In the genomic region with DNA sequence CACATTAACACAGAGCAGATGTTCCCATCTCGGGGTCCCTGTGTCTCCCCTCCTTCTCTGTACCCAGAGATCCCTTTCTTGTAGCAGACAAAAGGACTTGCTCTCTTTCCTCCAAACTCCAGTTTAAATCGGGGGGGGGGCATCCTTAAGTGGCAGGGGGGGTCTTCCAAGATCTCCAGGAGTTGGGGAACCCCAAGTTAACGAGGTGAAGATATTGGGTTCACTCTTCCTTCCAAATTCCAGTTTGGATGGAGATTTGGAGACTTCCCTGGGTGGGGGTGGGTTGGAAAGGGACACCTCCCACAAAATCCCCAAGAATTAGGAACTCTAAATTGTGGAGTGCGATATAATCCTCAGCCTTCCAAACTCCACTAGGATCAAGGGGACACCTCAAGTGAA, we compare ENCODE assay signal across 8 mouse cellular contexts. TPM values are rescaled to one million over a fixed set of nuclear protein-coding genes. Genes with fewer than 3 reads are reported as not detected.
DNase-seq lines count a peak whose midpoint lies in the region; ATAC-seq and TF ChIP-seq lines count a peak whose summit lies in the region.
"Had no signal": no experiment of that assay in that cellular context is flagged by ENCODE, and none has a peak within 500 bp of the region (broad histone marks: within the 10 kb centered on the region; RNA-seq: fewer than 3 reads in every experiment).

No protein-coding gene starts in this region.

- no peak for DNase-seq in lung, postnatal 0 days (ENCODE audit: low spot score)
- DNase-seq in lung, adult 18-20 months, result no peak
- DNase-seq in limb, embryonic 14.5 days (ENCODE audit: low spot score), result no peak
- DNase-seq in thymus, postnatal 25 days, result no peak
- DNase-seq in spleen, postnatal 4 days (ENCODE audit: low spot score in 2 of 2), result no peak
- DNase-seq: layer of hippocampus, adult 9-11 months had no signal

- H3K4me3 ChIP-seq in lung, postnatal 0 days (ENCODE audit: low read depth, low read length), result peak overlapping the region; percentile 98
- H3K4me3 ChIP-seq in forebrain, embryonic 12.5 days (replicated peaks), result peak overlapping the region; percentile 99
- peak overlapping the region; percentile 94 for H3K4me3 ChIP-seq in limb, embryonic 14.5 days (replicated peaks; ENCODE audit: low read length)
- peak overlapping the region; percentile 98 for H3K4me3 ChIP-seq in stomach, embryonic 15.5 days (replicated peaks)

- H3K4me1 ChIP-seq in lung, postnatal 0 days (ENCODE audit: insufficient read depth, low read depth, low read length), result peaks cover 10% of the 10 kb centered on the region; the same call in 1 of the 2 replicates
- H3K4me1 ChIP-seq in forebrain, embryonic 12.5 days, result peaks cover 31% of the 10 kb centered on the region
- peaks cover 8% of the 10 kb centered on the region for H3K4me1 ChIP-seq in limb, embryonic 14.5 days (ENCODE audit: control insufficient read depth, insufficient read depth, low read length)
- H3K4me1 ChIP-seq in stomach, embryonic 15.5 days, result peaks cover 33% of the 10 kb centered on the region

- no peak for ATAC-seq in lung, postnatal 0 days
- ATAC-seq in forebrain, embryonic 12.5 days (ENCODE audit: low FRiP score), result no peak
- ATAC-seq in limb, embryonic 14.5 days (ENCODE audit: low FRiP score, low read depth), result no peak
- ATAC-seq in stomach, embryonic 15.5 days (ENCODE audit: insufficient read depth, low FRiP score, low read depth), result no peak

- H3K27me3 ChIP-seq in lung, postnatal 0 days (replicated peaks; ENCODE audit: insufficient read depth, low read length), result no peaks in the 10 kb centered on the region
- H3K27me3 ChIP-seq in forebrain, embryonic 12.5 days, result no peaks in the 10 kb centered on the region; the same call in 1 of the 2 replicates
- no peaks in the 10 kb centered on the region for H3K27me3 ChIP-seq in limb, embryonic 14.5 days (ENCODE audit: control insufficient read depth, insufficient read depth, low read length)
- no peaks in the 10 kb centered on the region for H3K27me3 ChIP-seq in stomach, embryonic 15.5 days (replicated peaks)

- TF ChIP-seq CTCF in lung, postnatal 0 days (IDR thresholded peaks at IDR 0.05), result no peak

- 2% methylated on average over 4 of the region's 4 CpGs for WGBS in lung, postnatal 0 days
- 1% methylated on average over 4 of the region's 4 CpGs for WGBS in forebrain, embryonic 12.5 days
- 0% methylated on average over 4 of the region's 4 CpGs for WGBS in limb, embryonic 14.5 days
- 5% methylated on average over 4 of the region's 4 CpGs for WGBS in stomach, embryonic 15.5 days

- no peak for TF ChIP-seq EP300 in lung, postnatal 0 days (IDR thresholded peaks at IDR 0.05)

- H3K27ac ChIP-seq in lung, postnatal 0 days (ENCODE audit: low read length), result no peak overlapping the region
- H3K27ac ChIP-seq in forebrain, embryonic 12.5 days, result peak overlapping the region; percentile 96
- H3K27ac ChIP-seq in limb, embryonic 14.5 days (replicated peaks; ENCODE audit: low read depth, low read length), result peak overlapping the region; percentile 85
- peak overlapping the region; percentile 93 for H3K27ac ChIP-seq in stomach, embryonic 15.5 days

- H3K9ac ChIP-seq in lung, postnatal 0 days (replicated peaks; ENCODE audit: low read depth), result peak overlapping the region; percentile 77
- peak overlapping the region; percentile 99 for H3K9ac ChIP-seq in forebrain, embryonic 12.5 days
- H3K9ac ChIP-seq in limb, embryonic 14.5 days (ENCODE audit: low read depth, low read length, severe bottlenecking), result peak overlapping the region; percentile 98
- peak overlapping the region; percentile 99 for H3K9ac ChIP-seq in stomach, embryonic 15.5 days

- H3K4me2 ChIP-seq in lung, postnatal 0 days (replicated peaks; ENCODE audit: low read depth, low read length), result peak overlapping the region; percentile 86
- peak overlapping the region; percentile 88 for H3K4me2 ChIP-seq in forebrain, embryonic 12.5 days
- peak overlapping the region; percentile 88 for H3K4me2 ChIP-seq in limb, embryonic 14.5 days (replicated peaks; ENCODE audit: low read depth, low read length, severe bottlenecking)
- H3K4me2 ChIP-seq in stomach, embryonic 15.5 days, result peak overlapping the region; percentile 83

- H3K36me3 ChIP-seq in lung, postnatal 0 days (ENCODE audit: insufficient read depth, low read length), result peaks cover 13% of the 10 kb centered on the region
- H3K36me3 ChIP-seq in forebrain, embryonic 12.5 days (replicated peaks), result peaks cover 36% of the 10 kb centered on the region
- H3K36me3 ChIP-seq in limb, embryonic 14.5 days (ENCODE audit: control insufficient read depth, insufficient read depth, low read length), result peaks cover 40% of the 10 kb centered on the region
- peaks cover 23% of the 10 kb centered on the region for H3K36me3 ChIP-seq in stomach, embryonic 15.5 days

- no peaks in the 10 kb centered on the region for H3K9me3 ChIP-seq in lung, postnatal 0 days (ENCODE audit: low read length)
- H3K9me3 ChIP-seq in forebrain, embryonic 12.5 days, result no peaks in the 10 kb centered on the region
- no peaks in the 10 kb centered on the region for H3K9me3 ChIP-seq in limb, embryonic 14.5 days (ENCODE audit: control insufficient read depth, low read length)
- H3K9me3 ChIP-seq in stomach, embryonic 15.5 days, result no peaks in the 10 kb centered on the region

- no peak for TF ChIP-seq POLR2A in limb, embryonic 14.5 days (IDR thresholded peaks at IDR 0.05; ENCODE audit: borderline replicate concordance, extremely low read depth, insufficient read depth, insufficient read length)

RNA-seq across cellular contexts. Expression of gene Tcf3, which starts 1.1 kb away (rescaled TPM):
- polyA plus RNA-seq in lung, postnatal 0 days (2015; fragmentation: Nextera tagmentation; extraction: Ambion mirVana), result 34.7 and 36.2 TPM in 2 replicates
- polyA plus RNA-seq in forebrain, embryonic 12.5 days (2016; fragmentation: Nextera tagmentation; extraction: Ambion mirVana), result 203 and 205 TPM in 2 replicates
- polyA plus RNA-seq in limb, embryonic 14.5 days (2012; rRNA removed), result 191 and 260 TPM in 2 replicates
- 129 and 147 TPM in 2 replicates for polyA plus RNA-seq in limb, embryonic 14.5 days (2014; fragmentation: Nextera tagmentation; extraction: Ambion mirVana)
- polyA plus RNA-seq in stomach, embryonic 15.5 days (2015; fragmentation: Nextera tagmentation; extraction: Ambion mirVana), result 88.9 and 100 TPM in 2 replicates

RNA-seq across cellular contexts. Expression of gene Uqcr11, which starts 25.8 kb away (rescaled TPM):
- polyA plus RNA-seq in lung, postnatal 0 days (2015; fragmentation: Nextera tagmentation; extraction: Ambion mirVana), result 511 and 651 TPM in 2 replicates
- polyA plus RNA-seq in forebrain, embryonic 12.5 days (2016; fragmentation: Nextera tagmentation; extraction: Ambion mirVana), result 371 and 400 TPM in 2 replicates
- 572 and 718 TPM in 2 replicates for polyA plus RNA-seq in limb, embryonic 14.5 days (2012; rRNA removed)
- polyA plus RNA-seq in limb, embryonic 14.5 days (2014; fragmentation: Nextera tagmentation; extraction: Ambion mirVana), result 617 and 707 TPM in 2 replicates
- 724 and 753 TPM in 2 replicates for polyA plus RNA-seq in stomach, embryonic 15.5 days (2015; fragmentation: Nextera tagmentation; extraction: Ambion mirVana)

RNA-seq across cellular contexts. Expression of gene Mbd3, which starts 33.0 kb away (rescaled TPM):
- polyA plus RNA-seq in lung, postnatal 0 days (2015; fragmentation: Nextera tagmentation; extraction: Ambion mirVana), result 90.6 and 90.7 TPM in 2 replicates
- 312 and 327 TPM in 2 replicates for polyA plus RNA-seq in forebrain, embryonic 12.5 days (2016; fragmentation: Nextera tagmentation; extraction: Ambion mirVana)
- 267 and 270 TPM in 2 replicates for polyA plus RNA-seq in limb, embryonic 14.5 days (2012; rRNA removed)
- 196 and 214 TPM in 2 replicates for polyA plus RNA-seq in limb, embryonic 14.5 days (2014; fragmentation: Nextera tagmentation; extraction: Ambion mirVana)
- polyA plus RNA-seq in stomach, embryonic 15.5 days (2015; fragmentation: Nextera tagmentation; extraction: Ambion mirVana), result 204 and 216 TPM in 2 replicates

RNA-seq across cellular contexts. Expression of gene Mex3d, which starts 44.9 kb away (rescaled TPM):
- 6.0 and 6.3 TPM in 2 replicates for polyA plus RNA-seq in lung, postnatal 0 days (2015; fragmentation: Nextera tagmentation; extraction: Ambion mirVana)
- 17.3 and 21.3 TPM in 2 replicates for polyA plus RNA-seq in forebrain, embryonic 12.5 days (2016; fragmentation: Nextera tagmentation; extraction: Ambion mirVana)
- polyA plus RNA-seq in limb, embryonic 14.5 days (2012; rRNA removed), result 44.0 and 60.0 TPM in 2 replicates
- 8.2 and 9.0 TPM in 2 replicates for polyA plus RNA-seq in limb, embryonic 14.5 days (2014; fragmentation: Nextera tagmentation; extraction: Ambion mirVana)
- polyA plus RNA-seq in stomach, embryonic 15.5 days (2015; fragmentation: Nextera tagmentation; extraction: Ambion mirVana), result 7.8 and 8.7 TPM in 2 replicates
